Mouse (Mus musculus) ES-Bruce4 (cell line): Measurements from ENCODE around the gene Cacnb2. TPM values are rescaled to one million over a fixed set of nuclear protein-coding genes. Genes with fewer than 3 reads are reported as not detected.

Source experiments
- H3K27ac ChIP-seq: 2 replicates; pipeline ENCODE4 v1.5.1; 2012; ENCODE audit warnings: low read length, inconsistent platforms; ENCODE audit not compliant: insufficient read depth
- H3K27me3 ChIP-seq: 2 replicates; pipeline ENCODE4 v1.6.1; 2012; ENCODE audit warnings: mild to moderate bottlenecking, low read length, inconsistent platforms; ENCODE audit not compliant: control insufficient read depth, poor library complexity, insufficient read depth, severe bottlenecking
- H3K36me3 ChIP-seq: 2 replicates; pipeline ENCODE4 v1.6.1; 2012; ENCODE audit warnings: inconsistent platforms, mild to moderate bottlenecking, low read length, moderate library complexity; ENCODE audit not compliant: control insufficient read depth, poor library complexity, insufficient read depth, severe bottlenecking
- H3K4me1 ChIP-seq: one replicate; pipeline ENCODE4 v1.8.1; 2011; ENCODE audit warnings: low read length; ENCODE audit not compliant: control insufficient read depth, insufficient read depth
- H3K4me3 ChIP-seq: 2 replicates; pipeline ENCODE4 v1.5.1; 2011; ENCODE audit warnings: low read depth, mild to moderate bottlenecking, low read length
- H3K9ac ChIP-seq: 2 replicates; pipeline ENCODE4 v1.6.1; 2012; ENCODE audit warnings: low read depth, mild to moderate bottlenecking, inconsistent platforms; ENCODE audit not compliant: poor library complexity, severe bottlenecking
- H3K9me3 ChIP-seq: replicated peaks from 2 replicates; pipeline ENCODE4 v1.6.1; 2012; ENCODE audit warnings: mild to moderate bottlenecking, low read length, inconsistent platforms; ENCODE audit not compliant: control insufficient read depth, poor library complexity, insufficient read depth, severe bottlenecking
- CTCF ChIP-seq: IDR thresholded peaks from one replicate; pipeline ENCODE4 v1.8.1; 2011; ENCODE audit warnings: low read depth, low read length
- EP300 ChIP-seq: IDR thresholded peaks from 2 replicates; pipeline ENCODE4 v1.6.1; 2011; ENCODE audit warnings: low read depth, low read length; ENCODE audit not compliant: insufficient read depth
- POLR2A ChIP-seq: IDR thresholded peaks from one replicate; pipeline ENCODE4 v1.8.1; 2011; ENCODE audit warnings: low read length; ENCODE audit not compliant: insufficient read depth
- polyA plus RNA-seq: library from polyadenylated mRNA; stranded (reverse); fragments of >200 nt; gene quantifications from 2 replicates; pipeline ENCODE4 v1.2.4, GENCODE M21; 2011; ENCODE audit warnings: low read depth; ENCODE audit not compliant: missing spikeins, insufficient read depth, insufficient read length

Gene Cacnb2
- polyA plus RNA-seq, 1 experiment: 2.2 TPM

DNA sequence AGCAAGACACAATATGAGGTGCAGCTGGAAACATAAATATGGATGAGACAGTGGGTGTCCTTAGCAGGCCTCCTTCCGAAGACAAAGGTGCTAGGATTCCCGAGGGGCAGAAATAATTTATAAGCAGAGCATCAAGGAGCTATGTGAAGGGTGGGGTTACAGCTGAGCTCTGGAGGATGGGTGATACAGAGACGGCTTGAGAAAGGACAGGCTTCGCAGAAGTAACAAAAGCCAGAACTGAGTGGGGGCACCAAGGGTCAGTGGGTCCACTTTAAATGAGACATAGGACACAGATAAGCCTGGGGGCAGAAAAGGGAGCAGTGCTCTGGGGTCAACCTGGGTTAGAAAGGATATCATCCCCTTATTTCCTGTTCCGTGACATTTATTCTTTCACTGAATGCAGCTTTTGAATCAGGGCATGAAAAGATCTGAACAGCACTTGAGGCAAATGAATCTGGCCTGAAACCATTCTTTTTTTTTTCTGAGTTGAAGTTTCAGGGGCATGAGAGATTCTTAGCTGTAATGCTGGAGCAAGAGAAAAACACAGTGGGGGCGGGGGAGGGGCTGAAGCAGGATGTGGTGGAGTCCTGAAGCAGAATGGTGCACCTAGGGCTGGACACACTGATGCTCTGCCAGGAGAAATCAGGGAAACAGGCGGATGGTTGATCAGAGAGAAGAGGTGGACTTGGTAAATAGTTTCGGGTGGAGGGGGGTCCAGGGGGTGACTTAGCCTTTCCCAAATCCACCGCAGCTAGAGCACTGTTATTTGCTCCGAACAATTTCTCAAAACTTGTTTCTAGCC lies 304.4 kb downstream of the Cacnb2 start:
- Histone ChIP-seq H3K9me3 (no peaks in the 10 kb centered on the region), H3K4me3 (no peak overlapping the region), H3K27me3 (no peaks in the 10 kb centered on the region), H3K27ac (no peak overlapping the region), H3K36me3 (no peaks in the 10 kb centered on the region), H3K9ac (no peak overlapping the region), H3K4me1 (no peaks in the 10 kb centered on the region)
- TF ChIP-seq CTCF (no peak), EP300 (no peak)

- no peak overlapping the region for H3K27ac ChIP-seq
- H3K36me3 ChIP-seq: no peaks in the 10 kb centered on the region
- TF ChIP-seq CTCF (no peak), EP300 (no peak), POLR2A (no peak)
- no peak overlapping the region for H3K4me3 ChIP-seq
- no peaks in the 10 kb centered on the region for H3K9me3 ChIP-seq
- H3K4me1 ChIP-seq: no peaks in the 10 kb centered on the region
- H3K9ac ChIP-seq: no peak overlapping the region
- no peaks in the 10 kb centered on the region for H3K27me3 ChIP-seq
Measured at GRCm38 (mm10) chr2:14917585-14918247, 314.8 kb downstream of the Cacnb2 start.

GRCm38 (mm10) chr2:14929866-14930265 lies 327.0 kb downstream of the Cacnb2 start:
- Histone ChIP-seq H3K27ac (no peak overlapping the region), H3K4me3 (no peak overlapping the region), H3K4me1 (no peaks in the 10 kb centered on the region), H3K9ac (no peak overlapping the region), H3K36me3 (no peaks in the 10 kb centered on the region), H3K9me3 (no peaks in the 10 kb centered on the region), H3K27me3 (no peaks in the 10 kb centered on the region)
- TF ChIP-seq POLR2A: no peak
- no peak for TF ChIP-seq EP300
- no peak for TF ChIP-seq CTCF

DNA sequence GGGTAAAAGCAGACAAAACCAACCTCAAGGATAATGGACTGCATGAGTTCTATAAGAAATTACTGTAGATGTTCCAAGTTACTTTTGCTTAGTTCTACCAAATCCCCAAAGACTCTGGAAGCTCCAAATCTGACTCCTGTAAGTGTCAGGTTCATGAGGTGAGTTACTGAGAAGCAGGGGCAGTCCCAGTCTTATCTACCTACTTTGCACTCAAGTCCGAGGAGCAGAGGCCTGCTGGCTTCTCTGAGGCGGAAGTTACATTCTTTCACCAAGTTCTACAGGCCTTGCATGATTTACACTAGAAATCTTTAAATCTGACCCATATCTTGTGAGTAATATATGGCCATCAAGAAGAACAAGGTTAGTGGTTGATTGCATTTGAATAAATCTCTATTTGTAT lies 329.1 kb downstream of the Cacnb2 start:
- H3K9me3 ChIP-seq: no peaks in the 10 kb centered on the region
- H3K4me1 ChIP-seq: no peaks in the 10 kb centered on the region
- H3K9ac ChIP-seq: no peak overlapping the region
- no peaks in the 10 kb centered on the region for H3K36me3 ChIP-seq
- TF ChIP-seq CTCF (no peak), EP300 (no peak), POLR2A (no peak)
- H3K27ac ChIP-seq: no peak overlapping the region
- no peak overlapping the region for H3K4me3 ChIP-seq
- no peaks in the 10 kb centered on the region for H3K27me3 ChIP-seq

GRCm38 (mm10) chr2:14936492-14936891 lies 333.6 kb downstream of the Cacnb2 start:
- H3K27me3 ChIP-seq: no peaks in the 10 kb centered on the region
- H3K9me3 ChIP-seq: no peaks in the 10 kb centered on the region
- no peaks in the 10 kb centered on the region for H3K4me1 ChIP-seq
- no peaks in the 10 kb centered on the region for H3K36me3 ChIP-seq
- H3K9ac ChIP-seq: no peak overlapping the region
- no peak overlapping the region for H3K27ac ChIP-seq
- H3K4me3 ChIP-seq: no peak overlapping the region
- TF ChIP-seq POLR2A: no peak
- no peak for TF ChIP-seq EP300
- TF ChIP-seq CTCF: no peak

GRCm38 (mm10) chr2:14942261-14942660 lies 339.4 kb downstream of the Cacnb2 start:
- Histone ChIP-seq H3K36me3 (no peaks in the 10 kb centered on the region), H3K9me3 (no peaks in the 10 kb centered on the region), H3K27me3 (no peaks in the 10 kb centered on the region), H3K9ac (no peak overlapping the region), H3K4me1 (no peaks in the 10 kb centered on the region), H3K27ac (no peak overlapping the region), H3K4me3 (no peak overlapping the region)
- TF ChIP-seq EP300: no peak
- TF ChIP-seq POLR2A: no peak
- TF ChIP-seq CTCF: no peak
